Mouse (Mus musculus) megakaryocyte, embryonic 14.5 days (primary cell): ENCODE data around the gene Ndufaf1.

Source experiments
- FLI1 ChIP-seq: IDR thresholded peaks from 2 replicates; pipeline ENCODE4 v1.6.1; 2012; ENCODE audit warnings: low read length, inconsistent platforms, mixed read lengths
- GATA1 ChIP-seq: IDR thresholded peaks from 3 replicates; pipeline ENCODE4 v1.6.1; 2012; ENCODE audit warnings: mixed read lengths, low read length, inconsistent platforms, borderline replicate concordance

GRCm38 (mm10) chr2:119636781-119637180 lies 25.8 kb downstream of the Ndufaf1 start:
- TF ChIP-seq GATA1: no peak
- no peak for TF ChIP-seq FLI1
